Mouse (Mus musculus) thymus, adult 2 months (tissue): ENCODE measurements around the gene Chd6.

ENCODE experiments used
- CTCF ChIP-seq: fragments of 200-500 bp; IDR thresholded peaks from 2 replicates; pipeline ENCODE4 v1.5.1; 2012; ENCODE audit warnings: mild to moderate bottlenecking, control low read depth, low read length, moderate library complexity, borderline replicate concordance; ENCODE audit not compliant: control insufficient read depth, poor library complexity, insufficient read depth; ENCODE audit errors: extremely low read depth
- POLR2A ChIP-seq: fragments of 200-500 bp; IDR thresholded peaks from 2 replicates; pipeline ENCODE4 v1.6.1; 2012; ENCODE audit warnings: mild to moderate bottlenecking, low read length, control low read depth, moderate library complexity; ENCODE audit not compliant: control insufficient read depth, poor library complexity, insufficient read depth; ENCODE audit errors: extremely low read depth

- no peak for TF ChIP-seq CTCF
- TF ChIP-seq POLR2A: no peak
These were observed 191.6 kb downstream of the Chd6 start for GRCm38 (mm10) chr2:160917313-160917712.
